Mouse (Mus musculus): ENCODE measurements around the gene Dnmt1.
A peak's percentile ranks its signal among the peaks of the same experiment; 100 is the strongest.
"Not testable (repeated sequence)": the region's sequence is repeated elsewhere in the genome, so short reads cannot be mapped to it uniquely, and the experiment has no call there.

Gene Dnmt1

DNA sequence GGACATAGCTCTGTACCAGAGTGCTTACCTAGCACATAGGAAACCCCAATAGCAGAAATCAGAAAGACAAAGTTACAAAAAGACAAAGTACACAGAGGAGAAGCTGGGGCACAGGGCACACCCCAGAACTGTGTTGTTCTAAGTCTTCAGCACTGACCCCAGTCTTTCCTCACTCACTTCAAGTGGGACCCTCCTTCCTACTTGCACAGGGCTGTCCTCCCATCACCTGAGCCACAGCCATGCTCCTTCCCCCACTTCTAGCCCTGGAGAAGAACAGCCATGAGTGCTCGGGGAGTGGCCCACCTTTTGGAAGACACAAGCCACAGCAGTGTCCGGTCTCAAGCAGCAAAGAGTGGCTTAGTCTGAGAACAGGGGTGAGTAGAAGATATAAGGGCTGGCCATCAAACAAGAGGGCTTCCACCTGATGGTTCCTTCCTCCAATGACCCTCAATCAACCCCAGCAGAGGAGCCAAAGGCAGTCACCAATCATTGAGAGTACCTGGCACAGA, at the start of gene Dnmt1:
Gene Dnmt1, minus strand, starts transcription at position 459 of the 509 bp plus-strand sequence.
- DNase-seq (ENCODE audit: low spot score): no peak

DNA sequence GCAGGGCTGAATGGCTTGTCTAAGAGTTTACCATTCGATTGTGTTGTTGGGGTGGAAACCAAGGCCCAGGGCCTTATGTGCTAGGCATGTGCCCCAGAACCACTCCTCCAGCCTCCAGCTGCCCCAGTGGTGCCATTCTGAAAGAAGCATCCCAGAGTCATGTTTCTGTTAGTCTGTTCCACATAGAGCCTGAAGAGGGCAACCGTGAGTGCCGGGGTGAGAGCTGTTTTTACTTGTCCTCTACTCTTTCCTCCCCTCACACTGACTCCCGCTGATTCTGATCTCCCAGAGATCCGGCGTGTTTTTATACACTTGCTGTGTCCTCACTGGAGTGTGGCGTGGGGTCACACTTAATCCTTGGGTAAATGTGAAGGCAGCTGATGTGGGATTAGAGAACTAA, 48.3 kb upstream of the Dnmt1 start:
- DNase-seq (ENCODE audit: low spot score): no peak

DNA sequence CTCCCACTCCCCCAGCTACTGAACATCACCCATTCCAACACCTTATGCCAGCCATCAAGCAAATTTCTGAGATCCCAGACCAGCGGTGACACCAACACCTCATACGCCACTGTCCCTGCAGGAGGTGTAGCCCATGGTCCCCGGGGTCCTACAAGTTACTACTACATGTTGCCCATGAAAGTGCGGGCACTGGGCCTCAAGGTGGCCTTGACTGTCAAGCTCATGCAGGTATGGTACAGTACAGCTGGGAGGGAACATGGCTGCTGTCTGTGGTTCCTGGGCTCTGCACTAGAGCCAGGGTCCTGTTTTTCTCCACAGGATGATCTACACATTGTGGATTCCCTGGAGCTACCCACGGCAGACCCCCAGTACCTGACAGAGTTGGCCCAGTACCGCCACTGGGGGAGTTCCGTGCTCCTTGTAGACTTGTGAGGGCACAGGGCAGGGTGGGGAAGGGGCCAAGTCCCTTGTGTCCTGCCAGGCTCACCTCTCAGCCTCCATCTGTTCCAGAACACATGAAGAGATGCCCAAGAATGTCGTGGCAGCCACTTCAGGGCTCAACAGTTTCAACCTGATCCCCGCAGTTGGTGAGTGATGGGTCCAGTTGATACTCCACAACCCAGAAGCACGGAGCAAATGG, 47.7 kb upstream of the Dnmt1 start:
- no peak for DNase-seq (ENCODE audit: low spot score)

DNA sequence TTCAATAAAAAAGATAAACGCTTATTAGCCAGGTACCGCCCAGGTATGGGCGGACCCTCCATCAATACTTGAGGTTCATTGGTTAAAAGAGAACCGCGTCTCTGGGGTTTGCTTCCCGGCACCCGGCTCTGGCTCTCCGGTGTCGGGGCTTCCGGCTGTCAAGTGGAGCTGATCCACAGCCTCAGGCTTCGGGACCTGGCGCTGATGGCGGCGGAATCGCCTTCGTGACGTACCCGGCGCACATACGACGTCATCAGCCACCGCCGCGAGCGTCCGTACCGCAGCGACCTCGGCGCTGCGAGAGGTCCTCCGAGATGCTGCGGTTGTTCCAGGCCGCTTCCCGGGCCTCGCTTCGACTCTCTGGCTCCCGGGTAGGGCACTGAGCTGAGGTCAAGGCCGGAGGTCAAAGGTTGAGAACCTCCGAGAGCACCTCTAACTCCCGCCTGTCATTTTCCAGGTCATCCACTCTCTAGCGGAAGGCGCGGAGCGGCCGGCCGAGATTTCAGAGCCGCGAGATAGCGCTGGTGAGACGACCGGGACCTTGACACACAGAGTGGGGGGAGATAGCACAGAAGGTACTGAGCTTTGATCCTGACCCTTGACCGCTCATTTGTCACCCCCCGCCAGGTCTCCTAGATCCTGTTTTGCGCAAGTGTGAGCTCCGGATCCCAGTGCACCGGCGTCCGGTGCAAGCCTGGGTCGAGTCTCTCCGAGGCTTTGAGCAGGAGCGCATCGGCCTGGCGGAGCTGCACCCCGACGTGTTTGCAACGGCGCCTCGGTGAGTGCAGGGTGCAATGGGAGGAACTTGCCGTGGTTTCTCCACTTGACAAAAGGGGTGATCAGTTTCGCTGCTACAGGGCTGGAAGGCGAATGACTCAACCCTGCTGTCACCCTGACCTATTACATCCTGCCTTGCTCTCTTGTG, 43.2 kb upstream of the Dnmt1 start, which contains the start of gene Mrpl4:
Gene Mrpl4, plus strand, starts transcription at position 112 of the 925 bp plus-strand sequence.
- peak; percentile 84 for DNase-seq (ENCODE audit: low spot score)

- no peak for DNase-seq (ENCODE audit: low spot score)
Observed at GRCm38 (mm10) chr9:21002270-21002626, 42.6 kb upstream of the Dnmt1 start.

- no peak for DNase-seq (ENCODE audit: low spot score)
Observed at GRCm38 (mm10) chr9:21001651-21002200, 42.0 kb upstream of the Dnmt1 start.

DNA sequence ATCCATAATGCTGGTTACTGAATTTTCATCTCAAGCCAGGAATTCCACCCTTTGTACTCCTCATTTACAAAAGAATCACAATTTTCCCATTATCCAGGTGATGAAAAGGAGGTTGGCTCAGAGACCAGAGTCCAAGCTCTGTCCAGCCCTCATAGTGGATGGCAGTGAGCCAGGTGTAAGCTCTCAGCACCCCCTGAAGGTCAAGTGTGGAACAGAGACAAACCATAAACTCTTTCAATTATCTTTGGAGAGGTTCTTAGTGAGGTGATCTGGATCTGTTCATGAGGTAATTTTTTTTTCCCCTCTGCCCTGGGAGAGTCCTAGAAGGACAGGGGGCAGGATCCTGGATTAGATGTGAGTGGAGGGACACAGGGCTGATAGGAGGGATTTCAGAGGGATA, 41.1 kb upstream of the Dnmt1 start:
- no peak for DNase-seq (ENCODE audit: low spot score)

GRCm38 (mm10) chr9:20998337-20998736, 38.6 kb upstream of the Dnmt1 start:
- DNase-seq (ENCODE audit: low spot score): not testable (repeated sequence)

GRCm38 (mm10) chr9:20997065-20997464, 37.4 kb upstream of the Dnmt1 start:
- no peak for DNase-seq (ENCODE audit: low spot score)

DNA sequence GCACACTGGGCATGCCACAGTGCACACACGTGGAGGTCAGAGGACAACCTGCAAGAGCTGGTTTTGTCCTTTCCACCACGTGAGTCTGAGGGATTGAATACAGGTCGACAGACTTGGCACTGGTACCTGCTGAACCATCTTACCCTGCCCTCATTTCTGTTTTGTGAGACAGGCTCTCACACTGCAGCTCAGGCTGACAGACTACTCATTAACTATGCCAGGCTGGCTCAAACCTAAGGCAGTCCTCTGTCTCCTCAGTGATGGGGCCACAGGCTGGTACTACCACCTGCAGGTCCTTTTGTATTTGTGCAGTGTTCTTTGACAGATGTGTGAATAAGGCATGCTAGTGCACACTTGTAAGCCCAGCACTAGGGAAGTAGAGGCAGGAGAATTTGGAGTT, 35.4 kb upstream of the Dnmt1 start:
- no peak for DNase-seq (ENCODE audit: low spot score)

GRCm38 (mm10) chr9:20993165-20993898, 33.6 kb upstream of the Dnmt1 start:
- no peak for DNase-seq (ENCODE audit: low spot score)

DNA sequence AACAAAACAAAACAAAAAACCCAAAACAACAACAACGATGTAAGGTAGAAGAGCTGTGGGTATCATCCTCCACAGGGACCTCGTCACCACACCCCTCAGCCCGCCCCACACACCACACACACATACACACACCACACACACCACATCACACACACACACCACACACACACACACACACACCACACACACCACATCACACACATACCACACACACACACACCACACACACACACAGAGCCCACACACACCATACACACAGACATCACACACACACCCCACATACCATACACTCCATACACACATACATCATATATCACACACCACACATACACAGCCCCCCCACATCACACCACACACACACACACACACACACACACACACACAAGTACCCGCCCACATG, 31.9 kb upstream of the Dnmt1 start:
- DNase-seq (ENCODE audit: low spot score): no peak

- DNase-seq (ENCODE audit: low spot score): no peak
Observed at GRCm38 (mm10) chr9:20990861-20991260, 31.2 kb upstream of the Dnmt1 start.

GRCm38 (mm10) chr9:20987953-20988352, 28.3 kb upstream of the Dnmt1 start:
- DNase-seq (ENCODE audit: low spot score): no peak

DNA sequence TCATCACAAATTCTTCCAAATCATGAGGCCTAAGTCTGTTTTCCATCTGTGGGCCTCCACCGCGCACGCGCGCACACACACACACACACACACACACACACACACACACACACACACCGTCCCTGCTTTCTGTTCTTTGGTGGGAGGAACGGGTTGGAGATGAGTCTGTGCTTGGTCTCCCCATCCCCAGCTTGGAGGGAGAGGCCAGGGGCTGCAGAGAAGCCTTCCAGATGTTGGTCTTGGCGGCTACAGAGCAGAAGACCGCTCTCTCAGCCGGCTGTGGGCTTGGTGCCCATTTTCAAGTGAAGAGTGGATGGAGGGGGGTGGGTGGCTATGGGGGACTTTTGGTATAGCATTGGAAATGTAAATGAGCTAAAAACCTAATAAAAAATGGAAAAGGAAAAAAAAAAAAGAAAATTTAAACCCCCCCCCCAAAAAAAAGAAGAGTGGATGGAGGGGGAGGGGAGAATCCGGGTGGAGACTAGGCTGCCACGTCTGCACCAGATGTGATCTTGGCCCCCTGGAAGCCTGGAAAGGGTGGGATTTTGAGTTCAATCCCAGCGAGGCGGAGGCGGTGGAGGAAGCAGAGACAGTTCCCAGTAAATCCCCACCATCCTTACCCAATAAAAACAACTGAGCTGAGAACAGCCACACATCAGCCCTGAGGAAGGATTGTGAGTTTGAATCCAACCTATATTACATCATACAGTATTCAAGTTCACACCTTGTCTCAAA, 27.4 kb upstream of the Dnmt1 start:
- DNase-seq (ENCODE audit: low spot score): no peak

GRCm38 (mm10) chr9:20983169-20983568, 23.5 kb upstream of the Dnmt1 start:
- DNase-seq (ENCODE audit: low spot score): no peak

- no peak for DNase-seq (ENCODE audit: low spot score)
Observed at GRCm38 (mm10) chr9:20982171-20982570, 22.5 kb upstream of the Dnmt1 start.

- DNase-seq (ENCODE audit: low spot score): no peak
Observed at GRCm38 (mm10) chr9:20979769-20980168, 20.1 kb upstream of the Dnmt1 start.

- DNase-seq (ENCODE audit: low spot score): no peak
Observed at GRCm38 (mm10) chr9:20979181-20979580, 19.5 kb upstream of the Dnmt1 start.

DNA sequence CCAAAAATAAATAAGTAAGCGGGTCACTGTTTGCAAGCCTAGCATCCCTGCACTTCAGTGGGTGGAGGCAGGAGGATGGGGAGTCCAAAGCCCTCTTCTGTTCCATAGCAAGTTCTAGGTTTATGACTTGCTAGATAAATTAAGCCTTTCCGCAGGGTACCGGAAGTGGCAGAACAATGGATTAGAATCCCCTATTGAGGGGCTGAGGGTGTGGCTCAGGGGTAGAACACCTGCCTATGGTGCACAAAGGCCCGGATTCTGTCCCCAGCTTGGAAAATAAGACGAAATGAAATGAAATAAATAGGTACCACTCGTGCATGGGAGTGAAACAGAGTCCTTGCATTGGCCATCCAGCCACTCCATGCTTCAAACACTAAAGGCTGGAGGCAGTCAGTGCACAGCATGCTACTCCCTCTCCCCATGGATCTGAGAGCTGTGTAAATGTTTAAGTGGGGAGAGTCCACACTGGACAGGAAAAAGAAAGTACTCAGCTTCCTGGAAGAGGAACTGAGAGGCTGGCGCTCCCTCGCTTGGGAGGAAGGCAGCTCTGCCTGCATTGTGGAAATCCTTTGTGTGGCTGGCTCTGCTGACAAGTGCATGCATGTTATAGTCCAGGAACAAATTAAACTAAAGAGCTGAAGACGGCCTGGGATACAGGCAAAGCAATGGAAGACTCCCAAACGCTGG, 18.9 kb upstream of the Dnmt1 start:
- DNase-seq (ENCODE audit: low spot score): no peak

All from ovary, postnatal 36 days (tissue).